Mouse (Mus musculus): Measurements from ENCODE around the gene Gid4.

DNA sequence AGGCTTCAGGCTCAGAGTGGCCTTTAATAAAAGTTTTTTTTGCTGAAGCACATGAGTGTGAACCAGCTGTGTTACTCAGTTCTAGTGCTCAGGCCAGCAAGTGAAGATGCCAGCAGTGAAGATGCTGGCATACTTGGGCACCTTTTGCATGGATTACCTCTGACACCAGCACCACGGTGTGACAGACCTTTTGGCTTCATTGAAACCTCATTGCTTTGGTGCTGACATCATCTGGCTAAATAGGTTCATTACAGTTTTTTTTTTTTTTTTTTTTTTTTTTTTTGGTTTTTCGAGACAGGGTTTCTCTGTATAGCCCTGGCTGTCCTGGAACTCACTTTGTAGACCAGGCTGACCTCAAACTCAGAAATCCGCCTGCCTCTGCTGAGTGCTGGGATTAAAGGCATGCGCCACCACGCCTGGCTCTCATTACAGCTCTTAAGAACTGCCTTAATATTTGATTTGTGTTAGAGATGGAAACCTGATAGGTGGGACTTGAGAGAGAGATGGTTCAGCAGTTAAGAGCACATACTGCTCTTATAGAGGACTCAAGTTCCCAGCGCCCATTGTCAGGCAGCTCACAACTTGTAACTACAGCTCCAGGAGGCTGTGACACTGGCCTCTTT lies 5.2 kb downstream of the Gid4 start:
- TF ChIP-seq CTCF (IDR thresholded peaks at IDR 0.05; ENCODE audit: low read depth, low read length) (no peak), GATA1 (IDR thresholded peaks at IDR 0.05; ENCODE audit: borderline replicate concordance, low read length) (no peak)

All from G1E (cell line).